8 mouse cellular contexts compared by ENCODE assay signal in the genomic region with DNA sequence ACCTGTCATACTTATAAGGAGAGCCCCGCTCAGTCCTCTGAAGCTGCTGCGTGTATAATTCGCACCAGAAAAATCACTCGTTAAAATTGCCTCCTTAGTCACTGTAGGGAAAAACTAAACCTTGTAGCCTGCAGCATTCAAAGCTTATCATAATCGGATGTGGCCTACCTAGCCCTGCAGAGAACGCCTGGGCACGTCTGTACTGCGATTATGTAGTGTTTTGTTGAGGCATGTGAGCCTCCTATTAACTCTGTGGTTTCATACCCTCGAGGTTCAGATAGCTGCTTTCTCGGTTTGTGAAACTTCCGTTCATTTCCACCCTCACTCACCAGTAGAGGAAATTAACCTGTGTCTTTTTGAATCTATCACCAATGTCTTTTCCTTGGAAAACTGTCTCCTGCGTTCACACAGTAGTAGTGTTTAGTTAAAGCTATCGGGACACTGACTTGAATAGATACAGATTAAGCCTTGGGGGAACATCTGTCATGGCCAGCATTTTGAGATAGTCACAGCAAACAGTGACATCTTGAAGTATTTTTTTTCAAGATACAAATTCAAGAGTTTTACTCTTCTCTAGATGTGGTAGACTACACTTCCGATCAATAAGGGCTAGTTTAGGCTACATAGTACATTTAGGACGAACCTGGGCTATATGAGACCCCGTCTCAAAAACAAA. TPM values are rescaled to one million over a fixed set of nuclear protein-coding genes. Genes with fewer than 3 reads are reported as not detected.
DNase-seq lines count a peak whose midpoint lies in the region; ATAC-seq lines count a peak whose summit lies in the region.

No protein-coding gene starts in this region.

- DNase-seq in retina, postnatal 7 days (ENCODE audit: low read depth, low spot score): peak; percentile 17
- DNase-seq in retina, embryonic 14.5 days (ENCODE audit: low spot score): no peak
- peak; percentile 59 for DNase-seq in c-Kit-positive CD71-positive TER-119-positive erythroid progenitor cells, embryonic 14.5 days (ENCODE audit: low spot score)
- DNase-seq in midbrain, embryonic 14.5 days: no peak
- no peak for DNase-seq in layer of hippocampus, postnatal 10 days (ENCODE audit: low spot score in 2 of 2)
- DNase-seq in gastrocnemius, adult 18-20 months (ENCODE audit: low spot score): no peak
- DNase-seq in frontal cortex, adult 2 months (ENCODE audit: extremely low spot score in 1 of 2, low spot score in 1 of 2): no peak

- WGBS in hindbrain, embryonic 15.5 days: 44% methylated on average over 16 of the region's 16 CpGs
- 39% methylated on average over 16 of the region's 16 CpGs for WGBS in midbrain, embryonic 14.5 days

- H3K4me3 ChIP-seq in hindbrain, embryonic 15.5 days: peak overlapping the region; percentile 84
- H3K4me3 ChIP-seq in midbrain, embryonic 14.5 days (replicated peaks; ENCODE audit: low read depth, low read length): peak overlapping the region; percentile 89

- no peaks in the 10 kb centered on the region for H3K27me3 ChIP-seq in hindbrain, embryonic 15.5 days
- no peaks in the 10 kb centered on the region for H3K27me3 ChIP-seq in midbrain, embryonic 14.5 days (ENCODE audit: control insufficient read depth, insufficient read depth, low read length)

- H3K9ac ChIP-seq in hindbrain, embryonic 15.5 days: peak overlapping the region; percentile 99
- peak overlapping the region; percentile 98 for H3K9ac ChIP-seq in midbrain, embryonic 14.5 days (replicated peaks; ENCODE audit: low read length)

- no peak for ATAC-seq in hindbrain, embryonic 15.5 days (ENCODE audit: low FRiP score, low read depth)
- ATAC-seq in midbrain, embryonic 14.5 days (ENCODE audit: low FRiP score, low TSS enrichment): no peak

- H3K4me2 ChIP-seq in hindbrain, embryonic 15.5 days: peak overlapping the region; percentile 75
- peak overlapping the region; percentile 89 for H3K4me2 ChIP-seq in midbrain, embryonic 14.5 days (ENCODE audit: low read length)

- no peaks in the 10 kb centered on the region for H3K9me3 ChIP-seq in hindbrain, embryonic 15.5 days
- H3K9me3 ChIP-seq in midbrain, embryonic 14.5 days (ENCODE audit: control insufficient read depth, low read length): no peaks in the 10 kb centered on the region

- H3K36me3 ChIP-seq in hindbrain, embryonic 15.5 days: no peaks in the 10 kb centered on the region
- no peaks in the 10 kb centered on the region for H3K36me3 ChIP-seq in midbrain, embryonic 14.5 days (ENCODE audit: control insufficient read depth, insufficient read depth, low read length)

- H3K4me1 ChIP-seq in hindbrain, embryonic 15.5 days (replicated peaks): peaks cover 9% of the 10 kb centered on the region
- H3K4me1 ChIP-seq in midbrain, embryonic 14.5 days (ENCODE audit: control insufficient read depth, insufficient read depth, low read length): peaks cover 6% of the 10 kb centered on the region

- peak overlapping the region; percentile 85 for H3K27ac ChIP-seq in hindbrain, embryonic 15.5 days (replicated peaks)
- H3K27ac ChIP-seq in midbrain, embryonic 14.5 days (replicated peaks; ENCODE audit: low read depth, low read length): peak overlapping the region; percentile 91

RNA-seq across cellular contexts. Expression of a gene that starts 0.8 kb away (rescaled TPM):
- 11.0 and 11.8 TPM in 2 replicates for polyA plus RNA-seq in hindbrain, embryonic 15.5 days (2015; fragmentation: Nextera tagmentation; extraction: Ambion mirVana)
- polyA plus RNA-seq in midbrain, embryonic 14.5 days (2014; fragmentation: Nextera tagmentation; extraction: Ambion mirVana): 7.9 and 10.7 TPM in 2 replicates
- total RNA-seq in layer of hippocampus, postnatal 10 days (2021): 1 to 10 TPM; 8.1 to 8.3 TPM
- 10 to 100 TPM; 13.5 to 13.6 TPM for total RNA-seq in gastrocnemius, adult 18-20 months (2021)
- 13.3 TPM in 2 replicates for polyA plus RNA-seq in frontal cortex, adult 2 months (2012; rRNA removed)

RNA-seq across cellular contexts. Expression of a gene that starts 7.7 kb away (rescaled TPM):
- 0.45 and 0.49 TPM in 2 replicates for polyA plus RNA-seq in hindbrain, embryonic 15.5 days (2015; fragmentation: Nextera tagmentation; extraction: Ambion mirVana)
- 0.78 TPM in 1 of 2 replicates, not detected in the other for polyA plus RNA-seq in midbrain, embryonic 14.5 days (2014; fragmentation: Nextera tagmentation; extraction: Ambion mirVana)
- 1 to 10 TPM in 1 of 2 experiments, under 1 TPM in 1; 0.66 to 1.5 TPM for total RNA-seq in layer of hippocampus, postnatal 10 days (2021)
- under 1 TPM in 1 of 2 experiments, not detected in 1; 0.76 TPM for total RNA-seq in gastrocnemius, adult 18-20 months (2021)
- polyA plus RNA-seq in frontal cortex, adult 2 months (2012; rRNA removed): 4.2 and 8.1 TPM in 2 replicates

RNA-seq across cellular contexts. Expression of a gene that starts 20.4 kb away (rescaled TPM):
- 50.1 and 52.2 TPM in 2 replicates for polyA plus RNA-seq in hindbrain, embryonic 15.5 days (2015; fragmentation: Nextera tagmentation; extraction: Ambion mirVana)
- polyA plus RNA-seq in midbrain, embryonic 14.5 days (2014; fragmentation: Nextera tagmentation; extraction: Ambion mirVana): 47.8 and 49.2 TPM in 2 replicates
- 10 to 100 TPM; 59.5 to 63.9 TPM for total RNA-seq in layer of hippocampus, postnatal 10 days (2021)
- 10 to 100 TPM; 19.7 to 20.6 TPM for total RNA-seq in gastrocnemius, adult 18-20 months (2021)
- polyA plus RNA-seq in frontal cortex, adult 2 months (2012; rRNA removed): 71.6 and 78.3 TPM in 2 replicates

RNA-seq across cellular contexts. Expression of a gene that starts 32.6 kb away (rescaled TPM):
- 3.4 and 4.7 TPM in 2 replicates for polyA plus RNA-seq in hindbrain, embryonic 15.5 days (2015; fragmentation: Nextera tagmentation; extraction: Ambion mirVana)
- polyA plus RNA-seq in midbrain, embryonic 14.5 days (2014; fragmentation: Nextera tagmentation; extraction: Ambion mirVana): 2.0 and 4.4 TPM in 2 replicates
- total RNA-seq in layer of hippocampus, postnatal 10 days (2021): under 1 TPM; 0.85 to 0.91 TPM
- under 1 TPM in 1 of 2 experiments, not detected in 1; 0.37 TPM for total RNA-seq in gastrocnemius, adult 18-20 months (2021)
- polyA plus RNA-seq in frontal cortex, adult 2 months (2012; rRNA removed): 4.5 and 4.9 TPM in 2 replicates

RNA-seq across cellular contexts. Expression of a gene that starts 37.2 kb away (rescaled TPM):
- 74.7 and 75.2 TPM in 2 replicates for polyA plus RNA-seq in hindbrain, embryonic 15.5 days (2015; fragmentation: Nextera tagmentation; extraction: Ambion mirVana)
- 50.7 and 67.8 TPM in 2 replicates for polyA plus RNA-seq in midbrain, embryonic 14.5 days (2014; fragmentation: Nextera tagmentation; extraction: Ambion mirVana)
- 10 to 100 TPM; 70.2 to 82.5 TPM for total RNA-seq in layer of hippocampus, postnatal 10 days (2021)
- 10 to 100 TPM; 19.4 to 27.2 TPM for total RNA-seq in gastrocnemius, adult 18-20 months (2021)
- polyA plus RNA-seq in frontal cortex, adult 2 months (2012; rRNA removed): 115 and 125 TPM in 2 replicates

Comparison
In these comparisons a context has a peak if more than half of its experiments do, and no peak if none do; other contexts are left out.
1. DNase-seq: peak in retina, postnatal 7 days (single experiment) and c-Kit-positive CD71-positive TER-119-positive erythroid progenitor cells, embryonic 14.5 days (single experiment); none in retina, embryonic 14.5 days (single experiment), midbrain, embryonic 14.5 days (single experiment), layer of hippocampus, postnatal 10 days (0 of 2), gastrocnemius, adult 18-20 months (single experiment) and frontal cortex, adult 2 months (0 of 2).